Mouse (Mus musculus): ENCODE data around the gene Zfp740. TPM values are rescaled to one million over a fixed set of nuclear protein-coding genes. Genes with fewer than 3 reads are reported as not detected.

The Zfp740 gene
- polyA plus RNA-seq, 1 experiment from 2014 or later, result 54.0 TPM

DNA sequence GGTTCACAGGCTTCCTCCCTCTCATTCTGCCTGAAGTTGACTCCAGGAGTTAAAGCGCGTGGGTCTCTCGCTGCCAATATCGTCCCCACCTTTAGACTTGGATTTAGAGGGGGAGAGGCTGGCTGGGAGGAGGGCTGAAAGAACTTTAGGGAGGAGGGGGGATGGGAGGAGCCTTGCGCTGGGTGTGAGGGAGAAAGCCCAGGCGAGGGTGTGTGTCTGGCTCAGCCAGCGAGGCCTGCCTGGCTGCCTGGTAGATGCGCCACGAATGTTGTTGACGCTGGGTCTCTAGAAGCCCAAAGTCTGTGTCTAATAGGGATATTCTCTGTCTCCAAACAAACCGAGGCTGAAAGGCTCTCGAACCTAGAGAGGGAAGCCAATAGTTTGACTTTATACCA, 55.0 kb downstream of the Zfp740 start:
- no peaks in the 10 kb centered on the region for H3K9me3 ChIP-seq (replicated peaks; ENCODE audit: control insufficient read depth, low read length, poor library complexity, severe bottlenecking)
- 0 out of 2 replicates have a peak overlapping the region, but pooled peaks have one; percentile 74 for H3K9ac ChIP-seq (ENCODE audit: low read depth, low read length)
- peaks cover 28% of the 10 kb centered on the region for H3K27me3 ChIP-seq (ENCODE audit: control insufficient read depth, insufficient read depth, low read depth, low read length)
- no peak for ATAC-seq
- H3K4me3 ChIP-seq (ENCODE audit: low read depth, low read length), result no peak overlapping the region
- H3K4me1 ChIP-seq (ENCODE audit: control insufficient read depth, insufficient read depth, low read length), result peaks cover 9% of the 10 kb centered on the region
- H3K36me3 ChIP-seq (ENCODE audit: control insufficient read depth, insufficient read depth, low read length), result no peaks in the 10 kb centered on the region
- H3K27ac ChIP-seq (ENCODE audit: low read length), result no peak overlapping the region
- H3K4me2 ChIP-seq (ENCODE audit: low read length), result peak overlapping the region; percentile 97
- 7% methylated on average over 12 of the region's 12 CpGs for WGBS

DNA sequence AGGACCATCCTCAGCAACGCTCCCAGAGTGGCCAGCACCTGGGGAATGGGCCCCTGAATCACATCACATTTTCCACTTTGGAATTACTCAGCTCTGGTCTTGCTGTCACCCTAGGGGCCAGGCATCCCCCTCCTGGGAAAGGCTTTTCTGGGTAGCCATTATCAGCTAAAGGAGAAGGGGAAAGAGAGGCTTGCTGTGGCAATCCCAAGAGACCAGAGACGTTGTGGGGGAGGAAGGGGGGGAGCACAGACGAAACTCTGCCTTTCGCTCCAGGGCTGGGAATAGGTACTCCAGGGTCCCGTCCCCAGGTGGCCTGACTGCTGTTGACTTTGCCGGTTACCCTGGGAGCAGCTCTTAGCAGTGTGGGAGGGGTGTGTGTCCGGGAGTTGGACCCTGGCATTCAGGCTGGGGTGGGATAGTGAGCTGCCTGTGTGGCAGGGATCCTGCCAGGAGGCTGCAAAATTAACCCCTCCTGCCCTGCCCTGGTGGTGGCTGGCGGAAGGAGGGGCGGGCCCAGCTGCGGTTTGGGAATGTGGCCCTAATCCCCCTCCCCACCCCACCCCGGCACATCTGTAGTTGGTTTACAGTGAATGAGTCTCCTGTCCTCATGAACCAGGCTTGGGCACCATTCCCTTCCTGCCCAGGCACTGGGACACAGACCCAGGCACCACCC, 55.7 kb downstream of the Zfp740 start:
- Histone ChIP-seq H3K27me3 (ENCODE audit: control insufficient read depth, insufficient read depth, low read depth, low read length) (peaks cover 28% of the 10 kb centered on the region), H3K4me3 (ENCODE audit: low read depth, low read length) (no peak overlapping the region), H3K36me3 (ENCODE audit: control insufficient read depth, insufficient read depth, low read length) (no peaks in the 10 kb centered on the region), H3K4me1 (ENCODE audit: control insufficient read depth, insufficient read depth, low read length) (peaks cover 9% of the 10 kb centered on the region), H3K4me2 (ENCODE audit: low read length) (no peak overlapping the region), H3K9ac (ENCODE audit: low read depth, low read length) (no peak overlapping the region), H3K27ac (ENCODE audit: low read length) (no peak overlapping the region), H3K9me3 (replicated peaks; ENCODE audit: control insufficient read depth, low read length, poor library complexity, severe bottlenecking) (no peaks in the 10 kb centered on the region)
- ATAC-seq, result no peak
- 5% methylated on average over 11 of the region's 11 CpGs for whole genome bisulfite sequencing

DNA sequence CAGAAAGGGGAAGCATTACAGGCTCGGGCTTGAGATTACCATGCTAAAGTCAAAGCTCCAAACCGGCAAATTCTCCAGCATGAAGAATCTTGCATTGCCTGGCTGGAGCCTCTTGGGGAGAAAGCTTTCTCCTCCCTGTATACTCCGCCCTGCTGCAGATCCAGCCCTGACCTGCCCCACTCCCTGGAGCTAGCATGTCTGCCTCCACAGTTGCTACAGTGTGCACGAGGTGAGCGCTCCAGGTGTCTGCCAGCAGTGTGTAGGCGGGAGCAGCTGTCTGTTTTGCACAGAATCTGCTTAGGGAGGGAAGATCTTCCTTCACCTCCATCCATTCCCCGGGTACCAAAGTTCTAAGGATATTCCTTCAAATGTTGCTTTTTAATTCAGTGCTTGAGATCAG, 59.5 kb downstream of the Zfp740 start:
- H3K4me2 ChIP-seq (ENCODE audit: low read length), result no peak overlapping the region
- H3K4me1 ChIP-seq (ENCODE audit: control insufficient read depth, insufficient read depth, low read length), result peaks cover under 1% of the 10 kb centered on the region; the same call in 1 of the 2 replicates
- H3K36me3 ChIP-seq (ENCODE audit: control insufficient read depth, insufficient read depth, low read length), result no peaks in the 10 kb centered on the region
- H3K9me3 ChIP-seq (replicated peaks; ENCODE audit: control insufficient read depth, low read length, poor library complexity, severe bottlenecking), result no peaks in the 10 kb centered on the region
- WGBS, result 50% methylated on average over 7 of the region's 7 CpGs
- peaks cover 14% of the 10 kb centered on the region for H3K27me3 ChIP-seq (ENCODE audit: control insufficient read depth, insufficient read depth, low read depth, low read length)
- H3K27ac ChIP-seq (ENCODE audit: low read length), result no peak overlapping the region
- H3K4me3 ChIP-seq (ENCODE audit: low read depth, low read length), result no peak overlapping the region
- ATAC-seq, result no peak
- no peak overlapping the region for H3K9ac ChIP-seq (ENCODE audit: low read depth, low read length)

DNA sequence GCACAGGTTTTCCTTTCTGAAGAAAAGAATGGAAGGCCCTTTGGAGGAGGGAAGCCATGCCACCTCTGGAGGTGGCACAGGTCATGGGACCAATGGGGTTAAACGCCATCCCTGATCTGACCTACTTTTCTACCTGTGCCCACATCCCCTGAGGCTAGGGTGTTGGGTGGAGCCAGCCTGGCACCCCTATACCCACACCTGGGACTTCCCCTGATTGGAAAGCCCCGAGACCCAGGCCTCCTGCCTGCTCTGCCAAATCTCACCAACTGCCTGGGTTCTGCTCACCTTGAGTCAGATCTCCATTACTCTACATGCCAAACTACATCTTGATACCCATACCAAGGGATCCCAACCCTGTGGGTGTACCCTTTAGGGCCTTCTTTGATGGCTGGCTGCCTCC, 60.0 kb downstream of the Zfp740 start:
- ATAC-seq, result no peak
- 73% methylated on average over 2 of the region's 2 CpGs for WGBS
- Histone ChIP-seq H3K4me1 (ENCODE audit: control insufficient read depth, insufficient read depth, low read length) (no peaks in the 10 kb centered on the region), H3K4me3 (ENCODE audit: low read depth, low read length) (no peak overlapping the region), H3K27ac (ENCODE audit: low read length) (no peak overlapping the region), H3K27me3 (ENCODE audit: control insufficient read depth, insufficient read depth, low read depth, low read length) (peaks cover 9% of the 10 kb centered on the region), H3K36me3 (ENCODE audit: control insufficient read depth, insufficient read depth, low read length) (no peaks in the 10 kb centered on the region), H3K9me3 (replicated peaks; ENCODE audit: control insufficient read depth, low read length, poor library complexity, severe bottlenecking) (no peaks in the 10 kb centered on the region), H3K9ac (ENCODE audit: low read depth, low read length) (no peak overlapping the region), H3K4me2 (ENCODE audit: low read length) (no peak overlapping the region)

Other genes starting within 250 kb of the Zfp740 start
- gene Krt78, start 249.0 kb upstream of the Zfp740 start, polyA plus RNA-seq (2015; fragmentation: Nextera tagmentation; extraction: Ambion mirVana), result not detected in 2 replicates
- gene Krt8, start 198.8 kb upstream of the Zfp740 start, polyA plus RNA-seq (2015; fragmentation: Nextera tagmentation; extraction: Ambion mirVana), result 2.2 TPM in 2 replicates
- gene Krt18, start 175.1 kb upstream of the Zfp740 start, polyA plus RNA-seq (2015; fragmentation: Nextera tagmentation; extraction: Ambion mirVana), result 3.8 and 5.1 TPM in 2 replicates
- 87.3 and 90.0 TPM in 2 replicates for gene Eif4b, start 129.5 kb upstream of the Zfp740 start, polyA plus RNA-seq (2015; fragmentation: Nextera tagmentation; extraction: Ambion mirVana)
- gene Tns2, start 102.8 kb upstream of the Zfp740 start, polyA plus RNA-seq (2015; fragmentation: Nextera tagmentation; extraction: Ambion mirVana), result 7.4 and 9.4 TPM in 2 replicates
- 81.1 and 95.9 TPM in 2 replicates for gene Spryd3, start 67.0 kb upstream of the Zfp740 start, polyA plus RNA-seq (2015; fragmentation: Nextera tagmentation; extraction: Ambion mirVana)
- gene Igfbp6, start 58.9 kb upstream of the Zfp740 start, polyA plus RNA-seq (2015; fragmentation: Nextera tagmentation; extraction: Ambion mirVana), result 2.5 and 3.1 TPM in 2 replicates
- 0.21 TPM in 1 of 2 replicates, not detected in the other for gene Soat2, start 52.7 kb upstream of the Zfp740 start, polyA plus RNA-seq (2015; fragmentation: Nextera tagmentation; extraction: Ambion mirVana)
- gene Csad, start 1.5 kb downstream of the Zfp740 start, polyA plus RNA-seq (2015; fragmentation: Nextera tagmentation; extraction: Ambion mirVana), result 33.1 and 33.2 TPM in 2 replicates
- gene Itgb7, start 28.7 kb downstream of the Zfp740 start, polyA plus RNA-seq (2015; fragmentation: Nextera tagmentation; extraction: Ambion mirVana), result 0.43 and 0.80 TPM in 2 replicates
- 4.1 and 6.0 TPM in 2 replicates for gene Rarg, start 54.3 kb downstream of the Zfp740 start, polyA plus RNA-seq (2015; fragmentation: Nextera tagmentation; extraction: Ambion mirVana)
- gene Gm9918, start 67.3 kb downstream of the Zfp740 start, polyA plus RNA-seq (2015; fragmentation: Nextera tagmentation; extraction: Ambion mirVana), result not detected in 2 replicates
- 58.7 and 59.8 TPM in 2 replicates for gene Mfsd5, start 76.2 kb downstream of the Zfp740 start, polyA plus RNA-seq (2015; fragmentation: Nextera tagmentation; extraction: Ambion mirVana)
- 4.0 and 4.7 TPM in 2 replicates for gene Espl1, start 93.0 kb downstream of the Zfp740 start, polyA plus RNA-seq (2015; fragmentation: Nextera tagmentation; extraction: Ambion mirVana)
- 479 TPM in 2 replicates for gene Pfdn5, start 122.9 kb downstream of the Zfp740 start, polyA plus RNA-seq (2015; fragmentation: Nextera tagmentation; extraction: Ambion mirVana)
- 89.1 and 91.2 TPM in 2 replicates for gene Myg1, start 128.5 kb downstream of the Zfp740 start, polyA plus RNA-seq (2015; fragmentation: Nextera tagmentation; extraction: Ambion mirVana)
- gene Aaas, start 147.5 kb downstream of the Zfp740 start, polyA plus RNA-seq (2015; fragmentation: Nextera tagmentation; extraction: Ambion mirVana), result 30.2 and 31.1 TPM in 2 replicates
- gene Sp7, start 163.9 kb downstream of the Zfp740 start, polyA plus RNA-seq (2015; fragmentation: Nextera tagmentation; extraction: Ambion mirVana), result 0.40 and 0.55 TPM in 2 replicates
- 3.1 and 3.5 TPM in 2 replicates for gene Sp1, start 202.9 kb downstream of the Zfp740 start, polyA plus RNA-seq (2015; fragmentation: Nextera tagmentation; extraction: Ambion mirVana)
- gene Amhr2, start 242.1 kb downstream of the Zfp740 start, polyA plus RNA-seq (2015; fragmentation: Nextera tagmentation; extraction: Ambion mirVana), result 0.15 and 0.26 TPM in 2 replicates

All from midbrain, embryonic 16.5 days (tissue).